Mouse (Mus musculus) embryo, embryonic 11.5 days (tissue): ENCODE measurements around the gene 2010111I01Rik.
"Not testable (repeated sequence)": the region's sequence is repeated elsewhere in the genome, so short reads cannot be mapped to it uniquely, and the experiment has no call there.

Experiments used
- DNase-seq: peaks from one replicate; pipeline ENCODE4 v3.0.0-alpha.2; 2012; ENCODE audit warnings: low read depth, low spot score

Gene 2010111I01Rik

GRCm38 (mm10) chr13:63313247-63313646 lies 348.6 kb downstream of the 2010111I01Rik start:
- DNase-seq = no peak

- no peak for DNase-seq
Measured at GRCm38 (mm10) chr13:63313748-63314607, 349.3 kb downstream of the 2010111I01Rik start.

GRCm38 (mm10) chr13:63314608-63314920 lies 349.9 kb downstream of the 2010111I01Rik start:
- DNase-seq = no peak

GRCm38 (mm10) chr13:63315111-63315510 lies 350.4 kb downstream of the 2010111I01Rik start:
- DNase-seq = not testable (repeated sequence)

- no peak for DNase-seq
Measured at GRCm38 (mm10) chr13:63315777-63316176, 351.1 kb downstream of the 2010111I01Rik start.

GRCm38 (mm10) chr13:63316407-63316806 lies 351.7 kb downstream of the 2010111I01Rik start:
- DNase-seq = no peak

- DNase-seq = no peak
Measured at GRCm38 (mm10) chr13:63317681-63318104, 353.0 kb downstream of the 2010111I01Rik start.

- DNase-seq = no peak
Measured at GRCm38 (mm10) chr13:63319814-63320213, 355.1 kb downstream of the 2010111I01Rik start.

- no peak for DNase-seq
Measured at GRCm38 (mm10) chr13:63321689-63322088, 357.0 kb downstream of the 2010111I01Rik start.

GRCm38 (mm10) chr13:63322756-63323155 lies 358.1 kb downstream of the 2010111I01Rik start:
- DNase-seq = no peak

- DNase-seq = no peak
Measured at GRCm38 (mm10) chr13:63323286-63324075, 358.8 kb downstream of the 2010111I01Rik start.

GRCm38 (mm10) chr13:63324311-63324710 lies 359.6 kb downstream of the 2010111I01Rik start:
- no peak for DNase-seq

GRCm38 (mm10) chr13:63324978-63325848 lies 360.5 kb downstream of the 2010111I01Rik start:
- no peak for DNase-seq

- DNase-seq = no peak
Measured at GRCm38 (mm10) chr13:63326015-63326414, 361.3 kb downstream of the 2010111I01Rik start.

GRCm38 (mm10) chr13:63330236-63330860 lies 365.7 kb downstream of the 2010111I01Rik start:
- DNase-seq = no peak

GRCm38 (mm10) chr13:63331379-63331778 lies 366.7 kb downstream of the 2010111I01Rik start:
- DNase-seq = peak; percentile 62

GRCm38 (mm10) chr13:63332576-63333300 lies 368.0 kb downstream of the 2010111I01Rik start:
- peak; percentile 48 for DNase-seq

- DNase-seq = no peak
Measured at GRCm38 (mm10) chr13:63335421-63336134, 370.9 kb downstream of the 2010111I01Rik start.

- DNase-seq = no peak
Measured at GRCm38 (mm10) chr13:63336335-63336734, 371.6 kb downstream of the 2010111I01Rik start.
